Mouse (Mus musculus) hindbrain, embryonic 10.5 days (tissue): ENCODE measurements around the gene Gtf3c5. TPM values are rescaled to one million over a fixed set of nuclear protein-coding genes. Genes with fewer than 3 reads are reported as not detected.

ENCODE experiments used
- DNase-seq: peaks from one replicate; pipeline ENCODE4 v3.0.0-alpha.2; 2017; ENCODE audit warnings: low spot score
- H3K27ac ChIP-seq: fragments of 300-500 bp; sonication (generic); 2 replicates; pipeline ENCODE4 v1.5.1; 2016; ENCODE audit warnings: mild to moderate bottlenecking, moderate library complexity
- H3K27me3 ChIP-seq: fragments of 300-500 bp; sonication (generic); 2 replicates; pipeline ENCODE4 v1.6.1; 2016; ENCODE audit warnings: mild to moderate bottlenecking; ENCODE audit not compliant: poor library complexity, insufficient read depth, severe bottlenecking
- H3K36me3 ChIP-seq: fragments of 300-500 bp; sonication (generic); 2 replicates; pipeline ENCODE4 v1.6.1; 2016; ENCODE audit warnings: mild to moderate bottlenecking, moderate library complexity
- H3K4me1 ChIP-seq: fragments of 300-500 bp; sonication (generic); replicated peaks from 2 replicates; pipeline ENCODE4 v1.6.1; 2016; ENCODE audit warnings: mild to moderate bottlenecking
- H3K4me3 ChIP-seq: fragments of 300-500 bp; sonication (generic); 2 replicates; pipeline ENCODE4 v1.5.1; 2016; ENCODE audit warnings: mild to moderate bottlenecking, moderate library complexity
- H3K9me3 ChIP-seq: fragments of 300-500 bp; sonication (generic); 2 replicates; pipeline ENCODE4 v1.6.1; 2016; ENCODE audit warnings: mild to moderate bottlenecking, moderate library complexity
- WGBS: fragments of 180-500 bp; shearing (Covaris S2); methylation state at CpG from one replicate; pipeline ENCODE4 v1.1.7; 2016; 5-methylcytosine and 5-hydroxymethylcytosine counted together
- polyA plus RNA-seq: library from polyadenylated mRNA; unstranded; fragments of >200 nt; fragmentation: Nextera tagmentation; extraction: Ambion mirVana; gene quantifications from 2 replicates; pipeline ENCODE4 v1.2.1, GENCODE M21; 2016

The Gtf3c5 gene
- polyA plus RNA-seq, 1 experiment from 2014 or later = 61.0 TPM

GRCm38 (mm10) chr2:28546560-28546959, 37.0 kb downstream of the Gtf3c5 start:
- Histone ChIP-seq H3K4me3 (no peak overlapping the region), H3K27ac (peak overlapping the region; percentile 46), H3K27me3 (no peaks in the 10 kb centered on the region), H3K9me3 (no peaks in the 10 kb centered on the region), H3K36me3 (peaks cover 98% of the 10 kb centered on the region), H3K4me1 (peaks cover 25% of the 10 kb centered on the region)
- DNase-seq = no peak
- WGBS = 85% methylated on average over 6 of the region's 6 CpGs

GRCm38 (mm10) chr2:28545976-28546375, 37.6 kb downstream of the Gtf3c5 start:
- peaks cover 27% of the 10 kb centered on the region for H3K4me1 ChIP-seq
- no peaks in the 10 kb centered on the region for H3K9me3 ChIP-seq
- H3K27ac ChIP-seq = no peak overlapping the region
- H3K27me3 ChIP-seq = no peaks in the 10 kb centered on the region
- no peak for DNase-seq
- H3K36me3 ChIP-seq = peaks cover 97% of the 10 kb centered on the region
- H3K4me3 ChIP-seq = no peak overlapping the region

DNA sequence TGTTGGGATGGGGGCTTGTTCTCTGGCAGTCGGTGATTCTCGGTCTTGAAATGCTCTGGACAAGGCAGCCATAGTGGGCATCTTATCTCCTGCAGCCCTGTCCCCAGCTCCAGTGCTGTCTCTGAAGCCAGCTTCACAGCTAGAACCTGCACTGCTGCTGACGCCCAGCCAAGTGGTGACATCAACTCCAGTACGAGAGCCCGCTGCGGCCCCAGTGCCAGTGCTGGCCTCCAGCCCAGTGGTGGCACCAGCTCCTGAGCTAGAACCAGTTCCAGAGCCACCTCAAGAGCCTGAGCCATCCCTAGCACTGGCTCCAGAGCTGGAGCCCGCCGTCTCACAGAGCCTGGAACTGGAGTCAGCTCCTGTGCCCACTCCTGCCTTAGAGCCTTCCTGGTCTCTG, 39.7 kb downstream of the Gtf3c5 start:
- H3K4me1 ChIP-seq = peaks cover 47% of the 10 kb centered on the region
- no peak overlapping the region for H3K4me3 ChIP-seq
- H3K27ac ChIP-seq = peak overlapping the region; percentile 35; the same call in 1 of the 2 replicates
- 93% methylated on average over 8 of the region's 8 CpGs for WGBS
- no peaks in the 10 kb centered on the region for H3K9me3 ChIP-seq
- no peaks in the 10 kb centered on the region for H3K27me3 ChIP-seq
- H3K36me3 ChIP-seq = peaks cover 80% of the 10 kb centered on the region
- no peak for DNase-seq

- DNase-seq = no peak
- Histone ChIP-seq H3K4me1 (peaks cover 63% of the 10 kb centered on the region), H3K4me3 (no peak overlapping the region), H3K36me3 (peaks cover 56% of the 10 kb centered on the region), H3K9me3 (no peaks in the 10 kb centered on the region), H3K27ac (peak overlapping the region; percentile 89), H3K27me3 (no peaks in the 10 kb centered on the region)
- 80% methylated on average over 8 of the region's 8 CpGs for WGBS
These were observed 42.8 kb downstream of the Gtf3c5 start for GRCm38 (mm10) chr2:28540587-28541227.

DNA sequence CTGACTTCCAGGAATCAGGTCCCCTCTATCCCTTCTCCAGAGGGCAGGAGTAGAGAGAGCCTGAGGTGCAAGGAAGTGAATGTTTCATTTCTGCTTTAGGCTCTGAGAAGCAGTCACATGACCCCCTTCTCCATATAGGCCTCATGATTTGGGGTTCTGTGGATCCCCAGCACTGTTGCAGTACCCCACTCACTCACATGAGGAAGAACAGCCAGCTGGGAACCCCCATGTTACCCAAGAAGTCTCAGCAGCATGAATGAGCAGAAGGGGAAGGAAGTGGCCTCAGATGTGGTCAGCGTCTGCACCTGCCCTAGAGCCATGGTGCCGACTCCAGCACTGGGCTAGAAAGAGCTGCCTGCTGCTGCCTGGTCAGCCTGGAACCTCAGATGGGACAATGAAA, 43.6 kb downstream of the Gtf3c5 start:
- 76% methylated on average over 2 of the region's 2 CpGs for WGBS
- Histone ChIP-seq H3K27me3 (no peaks in the 10 kb centered on the region), H3K4me1 (peaks cover 71% of the 10 kb centered on the region), H3K9me3 (no peaks in the 10 kb centered on the region), H3K27ac (peak overlapping the region; percentile 89), H3K4me3 (no peak overlapping the region), H3K36me3 (peaks cover 49% of the 10 kb centered on the region)
- DNase-seq = no peak

DNA sequence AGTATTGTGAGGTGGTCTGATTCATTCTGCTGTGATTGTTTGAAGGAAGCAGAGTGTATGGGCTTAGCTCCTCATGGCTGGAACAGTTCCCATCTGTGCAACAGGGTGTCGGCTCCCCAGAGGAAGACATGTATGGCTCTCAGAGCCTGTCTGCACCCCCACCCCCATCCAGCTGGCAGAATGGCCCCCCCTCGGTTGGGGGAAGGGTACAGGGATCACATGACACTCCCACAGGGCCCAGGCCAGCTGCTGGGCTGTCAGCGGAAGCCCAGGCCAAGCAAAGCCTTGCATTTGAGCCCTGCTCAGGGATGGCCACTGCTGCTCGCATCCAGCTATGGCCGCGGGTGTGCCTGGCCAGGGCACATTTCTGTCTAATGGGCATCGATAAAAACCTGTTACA, 44.3 kb downstream of the Gtf3c5 start:
- Histone ChIP-seq H3K27ac (peak overlapping the region; percentile 89), H3K36me3 (peaks cover 41% of the 10 kb centered on the region), H3K4me1 (peaks cover 78% of the 10 kb centered on the region), H3K4me3 (no peak overlapping the region), H3K9me3 (no peaks in the 10 kb centered on the region), H3K27me3 (0 out of 2 replicates have a peak, but pooled peaks cover 3% of the 10 kb centered on the region)
- DNase-seq = peak; percentile 75
- WGBS = 49% methylated on average over 7 of the region's 7 CpGs

GRCm38 (mm10) chr2:28538817-28539128, 44.8 kb downstream of the Gtf3c5 start:
- peak; percentile 21 for DNase-seq
- WGBS = 35% methylated on average over 1 of the region's 1 CpGs
- peaks cover 37% of the 10 kb centered on the region for H3K36me3 ChIP-seq
- H3K27ac ChIP-seq = peak overlapping the region; percentile 89
- H3K9me3 ChIP-seq = no peaks in the 10 kb centered on the region
- peaks cover 78% of the 10 kb centered on the region for H3K4me1 ChIP-seq
- 0 out of 2 replicates have a peak, but pooled peaks cover 6% of the 10 kb centered on the region for H3K27me3 ChIP-seq
- H3K4me3 ChIP-seq = peak overlapping the region; percentile 7; the same call in 1 of the 2 replicates

DNA sequence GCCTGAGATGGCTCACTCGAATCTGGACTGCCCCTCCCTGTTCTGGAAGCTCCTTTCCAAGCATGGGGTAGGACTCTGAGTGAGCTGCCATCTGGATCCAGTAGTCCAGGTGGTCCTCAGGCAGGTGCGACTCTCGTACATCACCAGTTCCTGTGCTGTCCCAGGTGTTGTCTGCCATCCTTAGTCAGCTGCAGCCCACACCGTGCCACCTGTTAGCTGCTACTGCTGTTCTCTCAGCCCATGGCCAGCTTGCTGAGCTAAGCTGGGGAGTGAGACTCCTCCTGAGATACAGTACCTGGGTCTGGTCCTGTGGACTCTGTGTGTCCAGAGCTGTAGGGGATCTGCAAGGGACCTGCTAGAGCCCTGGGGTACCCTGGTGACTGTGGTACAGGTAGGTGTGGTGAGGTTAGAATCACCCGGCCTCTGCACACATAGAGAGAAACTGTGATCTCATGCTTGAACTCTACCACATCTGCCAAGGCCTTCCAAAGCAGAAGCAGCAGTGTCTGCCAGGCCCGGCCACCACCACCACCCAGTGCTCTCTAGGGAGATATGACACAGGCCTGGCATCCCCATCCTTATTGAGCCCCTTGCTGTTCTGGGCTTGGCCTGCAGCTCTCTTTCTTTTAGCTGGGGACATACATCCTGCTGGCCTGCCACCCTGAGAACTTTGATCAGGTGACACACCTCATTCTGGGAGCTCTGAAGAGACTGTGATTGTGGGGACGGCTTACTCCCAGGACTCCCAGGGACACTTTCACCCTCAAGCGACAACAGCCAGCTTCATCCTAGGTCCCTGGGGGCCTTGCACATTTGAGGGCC, 45.3 kb downstream of the Gtf3c5 start:
- no peak for DNase-seq
- H3K27me3 ChIP-seq = 0 out of 2 replicates have a peak, but pooled peaks cover 6% of the 10 kb centered on the region
- peak overlapping the region; percentile 89 for H3K27ac ChIP-seq
- peaks cover 31% of the 10 kb centered on the region for H3K36me3 ChIP-seq
- H3K4me1 ChIP-seq = peaks cover 84% of the 10 kb centered on the region
- 0 out of 2 replicates have a peak overlapping the region, but pooled peaks have one; percentile 7 for H3K4me3 ChIP-seq
- H3K9me3 ChIP-seq = no peaks in the 10 kb centered on the region
- WGBS = 71% methylated on average over 8 of the region's 8 CpGs

GRCm38 (mm10) chr2:28537634-28537920, 46.0 kb downstream of the Gtf3c5 start:
- WGBS = 37% methylated on average over 4 of the region's 4 CpGs
- Histone ChIP-seq H3K9me3 (no peaks in the 10 kb centered on the region), H3K4me1 (peaks cover 90% of the 10 kb centered on the region), H3K4me3 (no peak overlapping the region), H3K27ac (peak overlapping the region; percentile 89), H3K27me3 (0 out of 2 replicates have a peak, but pooled peaks cover 6% of the 10 kb centered on the region), H3K36me3 (peaks cover 25% of the 10 kb centered on the region)
- DNase-seq = peak; percentile 27

DNA sequence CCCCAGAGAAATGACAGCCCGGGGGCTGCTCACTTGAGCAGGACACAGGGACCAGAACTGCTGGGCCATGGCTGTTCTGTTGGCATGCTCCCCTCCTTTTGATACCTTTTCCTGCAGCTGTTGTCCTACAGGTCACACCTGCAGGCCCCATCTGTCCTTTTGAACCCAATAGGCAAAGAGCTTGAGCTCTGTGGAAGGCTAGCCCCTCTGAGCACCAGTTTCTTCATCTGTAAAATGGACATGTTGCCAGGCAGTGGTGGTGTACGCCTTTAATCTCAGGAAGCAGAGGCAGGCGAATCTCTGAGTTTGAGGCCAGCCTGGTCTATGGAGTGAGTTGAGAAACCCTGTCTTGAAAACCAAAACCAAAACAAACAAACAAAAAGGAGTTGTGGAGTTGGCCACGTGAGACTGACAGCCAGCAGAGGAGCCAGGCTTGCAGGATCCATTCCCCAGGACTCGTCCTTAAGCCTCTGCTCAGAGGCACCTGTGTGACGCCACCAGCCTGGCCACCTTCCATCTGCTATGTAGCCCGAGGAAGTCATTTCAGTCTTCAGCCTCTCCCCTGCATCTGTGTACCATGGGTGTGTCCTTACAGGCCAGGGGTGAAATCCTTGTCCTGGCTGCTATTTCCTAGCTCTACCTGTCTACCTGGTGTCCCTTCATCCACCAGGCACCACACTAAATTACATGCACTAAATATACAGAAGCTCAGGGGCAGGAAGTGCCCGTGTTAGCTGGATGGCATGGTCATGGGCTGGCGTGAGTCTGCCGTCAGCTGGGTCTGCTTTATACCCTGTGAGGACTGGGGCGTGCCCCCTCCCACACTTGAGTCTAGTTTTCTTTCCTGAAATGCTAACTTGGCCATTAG, 46.6 kb downstream of the Gtf3c5 start:
- no peak for DNase-seq
- Histone ChIP-seq H3K27me3 (0 out of 2 replicates have a peak, but pooled peaks cover 6% of the 10 kb centered on the region), H3K9me3 (no peaks in the 10 kb centered on the region), H3K27ac (peak overlapping the region; percentile 89), H3K4me1 (peaks cover 96% of the 10 kb centered on the region), H3K4me3 (no peak overlapping the region), H3K36me3 (peaks cover 19% of the 10 kb centered on the region)
- 74% methylated on average over 11 of the region's 11 CpGs for WGBS

GRCm38 (mm10) chr2:28536166-28536565, 47.4 kb downstream of the Gtf3c5 start:
- Histone ChIP-seq H3K9me3 (no peaks in the 10 kb centered on the region), H3K27ac (peak overlapping the region; percentile 89), H3K4me1 (peaks cover 96% of the 10 kb centered on the region), H3K4me3 (0 out of 2 replicates have a peak overlapping the region, but pooled peaks have one; percentile 75), H3K27me3 (0 out of 2 replicates have a peak, but pooled peaks cover 6% of the 10 kb centered on the region), H3K36me3 (peaks cover 11% of the 10 kb centered on the region)
- no peak for DNase-seq
- 81% methylated on average over 4 of the region's 4 CpGs for WGBS

DNA sequence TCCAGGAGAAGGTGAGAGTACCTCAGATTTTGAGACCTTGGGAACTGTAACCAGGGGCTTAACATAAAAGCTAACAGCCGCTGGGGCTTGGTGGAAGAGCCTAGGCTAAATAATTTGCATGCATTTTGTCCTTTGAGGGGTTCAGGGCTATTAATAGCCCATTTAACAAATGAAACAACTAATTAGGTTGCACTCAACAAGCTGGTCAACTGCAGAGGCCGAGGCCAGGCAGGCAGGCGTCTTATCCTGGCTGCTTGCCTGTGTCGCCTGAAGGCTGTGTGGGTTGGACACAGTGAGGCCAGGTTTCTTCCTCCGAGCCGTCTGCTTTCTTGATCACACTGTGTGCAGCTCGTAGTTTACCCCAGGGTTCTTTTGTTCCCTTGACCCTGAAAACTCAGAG, 47.9 kb downstream of the Gtf3c5 start:
- no peaks in the 10 kb centered on the region for H3K9me3 ChIP-seq
- DNase-seq = no peak
- H3K36me3 ChIP-seq = peaks cover 11% of the 10 kb centered on the region
- 49% methylated on average over 7 of the region's 7 CpGs for WGBS
- peaks cover 99% of the 10 kb centered on the region for H3K4me1 ChIP-seq
- 0 out of 2 replicates have a peak, but pooled peaks cover 6% of the 10 kb centered on the region for H3K27me3 ChIP-seq
- peak overlapping the region; percentile 75 for H3K4me3 ChIP-seq
- peak overlapping the region; percentile 89 for H3K27ac ChIP-seq
